Mouse (Mus musculus): ENCODE measurements around the gene Sox10. TPM values are rescaled to one million over a fixed set of nuclear protein-coding genes. Genes with fewer than 3 reads are reported as not detected.

Gene Sox10
- polyA plus RNA-seq, 1 experiment from 2014 or later: 9.5 TPM

- H3K4me3 ChIP-seq (ENCODE audit: low read length): no peak overlapping the region; the same call in 1 of the 2 replicates
- no peaks in the 10 kb centered on the region for H3K27me3 ChIP-seq (replicated peaks; ENCODE audit: control insufficient read depth, insufficient read depth, low read length)
- WGBS: 21% methylated on average over 7 of the region's 7 CpGs
- ATAC-seq: no peak
- H3K27ac ChIP-seq (ENCODE audit: low read depth, low read length): peak overlapping the region; percentile 0; the same call in 1 of the 2 replicates
- H3K4me2 ChIP-seq (ENCODE audit: low read length): peak overlapping the region; percentile 70
- H3K36me3 ChIP-seq (ENCODE audit: control insufficient read depth, insufficient read depth, low read length): no peaks in the 10 kb centered on the region
- H3K9ac ChIP-seq (ENCODE audit: low read depth, low read length): no peak overlapping the region
- H3K4me1 ChIP-seq (ENCODE audit: control insufficient read depth, insufficient read depth, low read depth, low read length): peaks cover 15% of the 10 kb centered on the region
- no peaks in the 10 kb centered on the region for H3K9me3 ChIP-seq (ENCODE audit: control insufficient read depth, low read length)
Measured at GRCm38 (mm10) chr15:79107966-79108365, 57.1 kb downstream of the Sox10 start.

- ATAC-seq: no peak
- no peak overlapping the region for H3K4me3 ChIP-seq (ENCODE audit: low read length)
- no peaks in the 10 kb centered on the region for H3K27me3 ChIP-seq (replicated peaks; ENCODE audit: control insufficient read depth, insufficient read depth, low read length)
- no peaks in the 10 kb centered on the region for H3K9me3 ChIP-seq (ENCODE audit: control insufficient read depth, low read length)
- H3K27ac ChIP-seq (ENCODE audit: low read depth, low read length): no peak overlapping the region
- no peak overlapping the region for H3K9ac ChIP-seq (ENCODE audit: low read depth, low read length)
- no peak overlapping the region for H3K4me2 ChIP-seq (ENCODE audit: low read length)
- WGBS: 57% methylated on average over 2 of the region's 2 CpGs
- peaks cover 5% of the 10 kb centered on the region for H3K4me1 ChIP-seq (ENCODE audit: control insufficient read depth, insufficient read depth, low read depth, low read length)
- H3K36me3 ChIP-seq (ENCODE audit: control insufficient read depth, insufficient read depth, low read length): no peaks in the 10 kb centered on the region
Measured at GRCm38 (mm10) chr15:79105804-79106203, 59.2 kb downstream of the Sox10 start.

Other genes with a start within 250 kb of the Sox10 start
- 105 and 169 TPM in 2 replicates for gene Lgals1, start 238.5 kb downstream of the Sox10 start, polyA plus RNA-seq (2015; fragmentation: Nextera tagmentation; extraction: Ambion mirVana)
- 63.6 and 68.1 TPM in 2 replicates for gene Nol12, start 230.3 kb downstream of the Sox10 start, polyA plus RNA-seq (2015; fragmentation: Nextera tagmentation; extraction: Ambion mirVana)
- 36.1 and 40.4 TPM in 2 replicates for gene Triobp, start 217.5 kb downstream of the Sox10 start, polyA plus RNA-seq (2015; fragmentation: Nextera tagmentation; extraction: Ambion mirVana)
- 200 and 206 TPM in 2 replicates for gene H1f0, start 136.8 kb downstream of the Sox10 start, polyA plus RNA-seq (2015; fragmentation: Nextera tagmentation; extraction: Ambion mirVana)
- 0.14 TPM in 1 of 2 replicates, not detected in the other for gene Galr3, start 123.4 kb downstream of the Sox10 start, polyA plus RNA-seq (2015; fragmentation: Nextera tagmentation; extraction: Ambion mirVana)
- 50.0 and 54.0 TPM in 2 replicates for gene Ankrd54, start 102.3 kb downstream of the Sox10 start, polyA plus RNA-seq (2015; fragmentation: Nextera tagmentation; extraction: Ambion mirVana)
- 174 and 177 TPM in 2 replicates for gene Eif3l, start 90.1 kb downstream of the Sox10 start, polyA plus RNA-seq (2015; fragmentation: Nextera tagmentation; extraction: Ambion mirVana)
- 11.6 and 13.9 TPM in 2 replicates for gene Micall1, start 56.3 kb downstream of the Sox10 start, polyA plus RNA-seq (2015; fragmentation: Nextera tagmentation; extraction: Ambion mirVana)
- 258 and 285 TPM in 2 replicates for gene Polr2f, start 24.2 kb downstream of the Sox10 start, polyA plus RNA-seq (2015; fragmentation: Nextera tagmentation; extraction: Ambion mirVana)
- gene 1700088E04Rik, start 24.0 kb downstream of the Sox10 start, polyA plus RNA-seq (2015; fragmentation: Nextera tagmentation; extraction: Ambion mirVana): 18.0 and 20.2 TPM in 2 replicates
- 99.1 and 100.0 TPM in 2 replicates for gene Pick1, start 63.9 kb upstream of the Sox10 start, polyA plus RNA-seq (2015; fragmentation: Nextera tagmentation; extraction: Ambion mirVana)
- gene Gm49486, start 64.2 kb upstream of the Sox10 start, polyA plus RNA-seq (2015; fragmentation: Nextera tagmentation; extraction: Ambion mirVana): 0.87 and 1.1 TPM in 2 replicates
- 1.4 and 2.0 TPM in 2 replicates for gene Slc16a8, start 89.5 kb upstream of the Sox10 start, polyA plus RNA-seq (2015; fragmentation: Nextera tagmentation; extraction: Ambion mirVana)
- 3.1 and 5.4 TPM in 2 replicates for gene Baiap2l2, start 120.3 kb upstream of the Sox10 start, polyA plus RNA-seq (2015; fragmentation: Nextera tagmentation; extraction: Ambion mirVana)
- gene Pla2g6, start 163.2 kb upstream of the Sox10 start, polyA plus RNA-seq (2015; fragmentation: Nextera tagmentation; extraction: Ambion mirVana): 23.0 and 29.3 TPM in 2 replicates
- gene Maff, start 181.4 kb upstream of the Sox10 start, polyA plus RNA-seq (2015; fragmentation: Nextera tagmentation; extraction: Ambion mirVana): 1.1 and 1.2 TPM in 2 replicates
- 42.4 and 54.9 TPM in 2 replicates for gene Tmem184b, start 238.3 kb upstream of the Sox10 start, polyA plus RNA-seq (2015; fragmentation: Nextera tagmentation; extraction: Ambion mirVana)